Mouse (Mus musculus) liver, adult 2 months (tissue): ENCODE results near the gene Bud13. TPM values are rescaled to one million over a fixed set of nuclear protein-coding genes. Genes with fewer than 3 reads are reported as not detected.

ENCODE experiments used
- DNase-seq: peaks from one replicate; pipeline ENCODE4 v3.0.0-alpha.2; 2011; ENCODE audit warnings: low read depth, low spot score; ENCODE audit errors: extremely low read depth
- H3K27ac ChIP-seq: fragments of 200-500 bp; replicated peaks from 2 replicates; pipeline ENCODE4 v1.5.1; 2012; ENCODE audit warnings: low read depth, mild to moderate bottlenecking, control low read depth, inconsistent platforms, low read length; ENCODE audit not compliant: insufficient read depth
- H3K27me3 ChIP-seq: fragments of 200-500 bp; 2 replicates; pipeline ENCODE4 v1.6.1; 2012; ENCODE audit warnings: mild to moderate bottlenecking, moderate library complexity, low read length, inconsistent platforms; ENCODE audit not compliant: control insufficient read depth, insufficient read depth
- H3K36me3 ChIP-seq: fragments of 200-500 bp; 2 replicates; pipeline ENCODE4 v1.6.1; 2012; ENCODE audit warnings: low read length, inconsistent platforms; ENCODE audit not compliant: control insufficient read depth, insufficient read depth
- H3K4me1 ChIP-seq: fragments of 200-500 bp; 2 replicates; pipeline ENCODE4 v1.6.1; 2011; ENCODE audit warnings: low read length; ENCODE audit not compliant: control insufficient read depth, insufficient read depth
- H3K4me3 ChIP-seq: fragments of 200-500 bp; 2 replicates; pipeline ENCODE4 v1.5.1; 2011; ENCODE audit warnings: low read depth, mild to moderate bottlenecking, control low read depth, low read length, moderate library complexity; ENCODE audit not compliant: insufficient read depth
- H3K79me2 ChIP-seq: fragments of 200-500 bp; 2 replicates; pipeline ENCODE4 v1.6.1; 2012; ENCODE audit warnings: inconsistent platforms, mild to moderate bottlenecking, low read length, moderate library complexity; ENCODE audit not compliant: control insufficient read depth, insufficient read depth
- H3K9ac ChIP-seq: fragments of 200-500 bp; 2 replicates; pipeline ENCODE4 v1.6.1; 2012; ENCODE audit warnings: low read depth, mild to moderate bottlenecking, control low read depth, inconsistent platforms, low read length
- CTCF ChIP-seq: fragments of 200-500 bp; IDR thresholded peaks from 2 replicates; pipeline ENCODE4 v1.5.1; 2011; ENCODE audit warnings: low read depth, low read length, control low read depth
- POLR2A ChIP-seq: fragments of 200-500 bp; IDR thresholded peaks from 2 replicates; pipeline ENCODE4 v1.6.1; 2011; ENCODE audit warnings: low read length, control low read depth; ENCODE audit not compliant: insufficient read depth; ENCODE audit errors: extremely low read depth
- WGBS: fragments of 180-500 bp; shearing (Covaris S2); methylation state at CpG from one replicate; pipeline ENCODE4 v1.1.7; 2018; 5-methylcytosine and 5-hydroxymethylcytosine counted together
- polyA plus RNA-seq: library from polyadenylated mRNA; depleted of rRNA; stranded (reverse); fragments of >200 nt; gene quantifications from 2 replicates; pipeline ENCODE4 v1.2.3, GENCODE M21; 2012; rRNA removed
- total RNA-seq: library from RNA; depleted of rRNA; stranded (reverse); fragments of >200 nt; gene quantifications from 2 replicates; pipeline ENCODE4 v1.2.3, GENCODE M21; 2014; rRNA removed

Bud13 gene
- total and polyA plus RNA-seq, 2 experiments: 3.0 to 3.6 TPM

DNA sequence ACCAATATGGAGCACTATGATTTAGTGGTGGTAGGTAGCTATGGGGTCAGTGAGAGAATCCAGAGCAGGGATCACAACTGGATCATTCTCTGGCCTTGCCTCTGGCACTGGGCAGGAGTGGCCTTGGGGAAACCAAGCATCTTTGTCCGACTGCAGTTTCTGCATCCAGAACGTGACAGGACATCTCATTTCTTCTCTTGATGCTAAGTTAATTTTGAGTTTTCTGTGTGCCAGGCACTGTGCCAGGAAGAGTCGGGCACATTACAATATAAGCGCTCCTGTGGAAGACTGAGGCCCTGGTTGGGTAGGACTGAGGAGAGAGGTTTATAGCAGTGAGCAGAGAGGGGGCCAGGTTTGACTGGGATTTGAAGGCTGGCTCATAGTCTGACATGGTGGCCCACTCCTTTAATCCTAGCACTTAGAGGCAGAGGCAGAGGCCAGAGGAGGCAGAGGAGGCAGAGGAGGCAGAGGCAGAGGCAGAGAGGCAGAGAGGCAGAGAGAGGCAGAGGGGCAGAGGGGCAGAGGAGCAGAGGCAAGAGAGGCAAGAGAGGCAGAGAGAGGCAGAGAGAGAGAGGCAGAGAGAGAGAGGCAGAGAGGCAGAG is 56.3 kb downstream of the Bud13 start:
- Histone ChIP-seq H3K27me3 (peaks cover 2% of the 10 kb centered on the region; the same call in 1 of the 2 replicates), H3K79me2 (no peaks in the 10 kb centered on the region), H3K36me3 (no peaks in the 10 kb centered on the region), H3K4me1 (no peaks in the 10 kb centered on the region), H3K27ac (no peak overlapping the region), H3K9ac (no peak overlapping the region), H3K4me3 (no peak overlapping the region)
- WGBS: 86% methylated on average over 4 of the region's 4 CpGs
- TF ChIP-seq CTCF (no peak), POLR2A (no peak)
- no peak for DNase-seq

DNA sequence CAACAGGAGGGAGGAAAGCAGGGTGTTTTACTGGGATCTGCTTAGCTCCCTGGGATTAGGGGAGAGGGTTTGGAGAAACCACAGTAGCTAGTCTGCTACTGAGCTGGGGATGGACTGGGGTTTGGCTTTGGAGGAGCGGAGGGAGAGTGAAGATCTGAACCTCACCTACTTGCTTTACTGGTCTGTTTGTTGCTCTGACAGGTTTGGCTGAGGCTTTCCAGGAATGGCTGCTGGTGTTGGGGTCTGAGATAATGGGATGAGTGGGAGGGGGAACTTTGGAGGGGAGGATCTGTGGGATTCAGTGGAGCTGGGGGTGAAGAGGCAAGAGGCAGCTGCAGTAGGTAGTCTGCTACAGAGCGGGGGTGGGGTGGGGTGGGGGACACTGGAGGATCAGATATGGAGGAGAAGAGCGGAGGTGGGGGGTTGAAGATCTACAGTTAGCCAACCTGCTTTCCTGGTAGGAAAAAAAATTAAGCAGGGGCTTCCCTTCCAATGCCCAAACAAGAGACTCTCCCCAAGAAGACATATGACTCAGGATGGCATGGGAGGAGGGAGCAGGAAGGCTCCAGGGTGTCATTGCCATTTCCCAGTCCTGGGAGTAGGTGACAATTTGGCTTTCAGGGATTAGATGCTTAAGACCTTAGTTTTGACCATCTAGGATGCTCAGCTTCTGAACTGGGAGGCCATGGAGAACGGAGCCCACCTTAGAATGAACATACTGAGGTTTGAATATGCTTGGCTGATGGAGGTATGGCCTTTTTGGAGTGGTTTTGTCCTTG is 63.3 kb downstream of the Bud13 start:
- Histone ChIP-seq H3K27me3 (no peaks in the 10 kb centered on the region), H3K36me3 (no peaks in the 10 kb centered on the region), H3K9ac (no peak overlapping the region), H3K4me1 (no peaks in the 10 kb centered on the region), H3K4me3 (no peak overlapping the region), H3K79me2 (no peaks in the 10 kb centered on the region), H3K27ac (no peak overlapping the region)
- WGBS: 87% methylated on average over 4 of the region's 4 CpGs
- no peak for TF ChIP-seq CTCF
- no peak for TF ChIP-seq POLR2A
- no peak for DNase-seq

Other genes starting within 250 kb of the Bud13 start
- 4,768 and 8,294 TPM in 2 replicates for gene Apoa1, start 54.4 kb upstream of the Bud13 start, total RNA-seq
- 7,598 and 8,406 TPM in 2 replicates for gene Apoa1, start 54.4 kb upstream of the Bud13 start, polyA plus RNA-seq
- 2,319 and 2,365 TPM in 2 replicates for gene Apoc3, start 47.4 kb upstream of the Bud13 start, total RNA-seq
- 8,710 and 9,739 TPM in 2 replicates for gene Apoc3, start 47.4 kb upstream of the Bud13 start, polyA plus RNA-seq
- gene Apoa4, start 42.3 kb upstream of the Bud13 start, total RNA-seq: 187 and 323 TPM in 2 replicates
- gene Apoa4, start 42.3 kb upstream of the Bud13 start, polyA plus RNA-seq: 177 and 239 TPM in 2 replicates
- gene Apoa5, start 14.4 kb upstream of the Bud13 start, total RNA-seq: 771 and 1,014 TPM in 2 replicates
- 2,298 and 3,079 TPM in 2 replicates for gene Apoa5, start 14.4 kb upstream of the Bud13 start, polyA plus RNA-seq
- 25.9 and 42.4 TPM in 2 replicates for gene Zpr1, start 9.9 kb upstream of the Bud13 start, total RNA-seq
- 19.5 and 23.0 TPM in 2 replicates for gene Zpr1, start 9.9 kb upstream of the Bud13 start, polyA plus RNA-seq
- gene 4931429L15Rik, start 37.0 kb downstream of the Bud13 start, total RNA-seq: not detected in 2 replicates
- not detected in 2 replicates for gene 4931429L15Rik, start 37.0 kb downstream of the Bud13 start, polyA plus RNA-seq